In genomic region chr10:90373469-90373868, GRCm38 (mm10) we compare ENCODE assay signal across 8 mouse cellular contexts.
DNase-seq lines count a peak whose midpoint lies in the region; ATAC-seq lines count a peak whose summit lies in the region.

No protein-coding gene starts in this region.

- ATAC-seq in inflammation-experienced regulatory T-cells, adult 6 months = no peak

- DNase-seq in gastrocnemius, postnatal 10 days = peak; percentile 26
- no peak for DNase-seq in gastrocnemius, postnatal 14 days
- peak; percentile 5 for DNase-seq in thymus, postnatal 14 days
- DNase-seq in thymus, adult 18-20 months = no peak
- DNase-seq in cerebellum, adult 9-11 months = peak; percentile 56
- DNase-seq in kidney, postnatal 10 days = peak; percentile 43
- peak; percentile 8 for DNase-seq in retina, adult 2 months (ENCODE audit: low read depth, low spot score)

- intact Hi-C loops in gastrocnemius, postnatal 14 days (cut with DNase I; ENCODE audit: low total_unique reads) = loop anchor here (10.0 kb wide), 1 partner anchor 311 kb away; no protein-coding TSS in a partner anchor

Comparison
In these comparisons a context has a peak if more than half of its experiments do, and no peak if none do; other contexts are left out.
1. DNase-seq: peak in gastrocnemius, postnatal 10 days (single experiment), thymus, postnatal 14 days (single experiment), cerebellum, adult 9-11 months (single experiment), kidney, postnatal 10 days (single experiment) and retina, adult 2 months (single experiment); none in gastrocnemius, postnatal 14 days (single experiment) and thymus, adult 18-20 months (0 of 2).